Mouse (Mus musculus): ENCODE measurements at regions not wholly inside any gene's neighbourhood (a gene's known extent, or its start where the extent isn't known, plus 50 kb on each side); places are given as distances from the start of the nearest gene placed in this dataset.
A peak's percentile ranks its signal among the peaks of the same experiment; 100 is the strongest.

DNA sequence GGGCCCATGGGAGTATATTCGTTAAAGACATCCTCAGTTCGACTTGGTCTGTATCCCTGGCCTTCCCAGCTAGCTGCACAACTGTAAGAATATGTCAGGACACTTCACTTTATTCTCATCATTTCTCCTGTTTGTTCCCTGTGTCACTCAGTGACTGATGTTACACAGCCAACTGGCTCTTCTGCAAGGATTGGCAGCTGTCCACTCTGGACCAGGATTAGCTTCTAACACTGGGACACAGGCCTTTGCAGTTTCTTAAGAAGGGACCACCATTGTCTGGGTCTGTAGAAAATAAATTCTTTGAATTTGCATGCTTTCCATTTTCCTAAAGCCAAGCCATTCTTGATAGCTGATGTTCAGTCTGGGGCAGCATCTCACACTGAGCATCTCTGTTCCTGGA, 622.1 kb upstream of the Camk1g start:
- H3K9ac ChIP-seq (ENCODE audit: low read length): no peak overlapping the region
- no peaks in the 10 kb centered on the region for H3K9me3 ChIP-seq (ENCODE audit: control insufficient read depth, low read length)
- ATAC-seq (ENCODE audit: insufficient number of reproducible peaks, low FRiP score, low TSS enrichment, low read depth) (no peak), DNase-seq (ENCODE audit: low spot score) (no peak)
- H3K36me3 ChIP-seq (ENCODE audit: control insufficient read depth, insufficient read depth, low read length): no peaks in the 10 kb centered on the region
- no peak overlapping the region for H3K27ac ChIP-seq (replicated peaks; ENCODE audit: low read depth, low read length)
- H3K4me2 ChIP-seq (ENCODE audit: low read depth, severe bottlenecking): no peak overlapping the region
- no peaks in the 10 kb centered on the region for H3K27me3 ChIP-seq (ENCODE audit: control insufficient read depth, insufficient read depth, low read length)
- H3K4me3 ChIP-seq (ENCODE audit: low read depth, low read length): no peak overlapping the region
- no peaks in the 10 kb centered on the region for H3K4me1 ChIP-seq (ENCODE audit: control insufficient read depth, insufficient read depth, low read length)
- WGBS: 91% methylated on average over 2 of the region's 2 CpGs

DNA sequence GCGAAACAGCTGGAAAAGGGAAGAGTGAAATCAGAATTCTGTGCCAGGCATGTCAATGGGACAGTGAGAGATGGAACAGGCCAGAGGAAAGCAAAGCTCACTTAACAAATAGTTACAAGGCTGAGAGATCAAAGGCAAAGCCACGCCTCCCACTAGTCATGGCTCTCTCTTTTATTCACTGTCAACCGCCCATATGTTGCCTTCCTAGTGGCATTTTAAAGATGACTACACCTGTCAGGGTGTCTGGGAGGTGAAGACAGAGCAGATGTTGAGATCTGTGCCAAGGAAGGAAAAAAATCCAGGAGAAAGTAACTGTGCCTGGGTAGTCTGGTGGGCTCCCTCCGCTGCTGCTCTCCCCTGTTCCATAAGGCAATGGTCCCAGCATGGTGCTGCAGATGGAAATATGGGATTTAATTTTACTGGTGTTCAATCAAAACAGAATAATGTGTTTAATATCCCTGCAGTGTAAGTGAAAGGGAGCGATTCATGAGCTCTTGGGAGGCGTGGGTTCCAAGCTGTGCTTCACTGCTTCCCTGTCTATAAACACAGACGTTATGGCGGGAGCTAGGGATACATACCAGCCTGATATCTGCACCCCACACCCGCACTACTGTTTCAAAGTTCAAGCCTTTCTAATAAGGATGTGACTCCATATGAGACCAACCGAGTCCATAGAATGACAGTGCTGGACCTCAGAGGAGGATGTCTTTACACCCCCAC, 620.0 kb upstream of the Camk1g start:
- ATAC-seq (ENCODE audit: insufficient number of reproducible peaks, low FRiP score, low TSS enrichment, low read depth): no peak
- 50% methylated on average over 10 of the region's 10 CpGs for WGBS
- no peaks in the 10 kb centered on the region for H3K9me3 ChIP-seq (ENCODE audit: control insufficient read depth, low read length)
- no peaks in the 10 kb centered on the region for H3K4me1 ChIP-seq (ENCODE audit: control insufficient read depth, insufficient read depth, low read length)
- H3K9ac ChIP-seq (ENCODE audit: low read length): no peak overlapping the region
- no peak overlapping the region for H3K4me3 ChIP-seq (ENCODE audit: low read depth, low read length)
- H3K27me3 ChIP-seq (ENCODE audit: control insufficient read depth, insufficient read depth, low read length): no peaks in the 10 kb centered on the region
- H3K4me2 ChIP-seq (ENCODE audit: low read depth, severe bottlenecking): no peak overlapping the region
- no peak overlapping the region for H3K27ac ChIP-seq (replicated peaks; ENCODE audit: low read depth, low read length)
- DNase-seq (ENCODE audit: low spot score): no peak
- no peaks in the 10 kb centered on the region for H3K36me3 ChIP-seq (ENCODE audit: control insufficient read depth, insufficient read depth, low read length)

DNA sequence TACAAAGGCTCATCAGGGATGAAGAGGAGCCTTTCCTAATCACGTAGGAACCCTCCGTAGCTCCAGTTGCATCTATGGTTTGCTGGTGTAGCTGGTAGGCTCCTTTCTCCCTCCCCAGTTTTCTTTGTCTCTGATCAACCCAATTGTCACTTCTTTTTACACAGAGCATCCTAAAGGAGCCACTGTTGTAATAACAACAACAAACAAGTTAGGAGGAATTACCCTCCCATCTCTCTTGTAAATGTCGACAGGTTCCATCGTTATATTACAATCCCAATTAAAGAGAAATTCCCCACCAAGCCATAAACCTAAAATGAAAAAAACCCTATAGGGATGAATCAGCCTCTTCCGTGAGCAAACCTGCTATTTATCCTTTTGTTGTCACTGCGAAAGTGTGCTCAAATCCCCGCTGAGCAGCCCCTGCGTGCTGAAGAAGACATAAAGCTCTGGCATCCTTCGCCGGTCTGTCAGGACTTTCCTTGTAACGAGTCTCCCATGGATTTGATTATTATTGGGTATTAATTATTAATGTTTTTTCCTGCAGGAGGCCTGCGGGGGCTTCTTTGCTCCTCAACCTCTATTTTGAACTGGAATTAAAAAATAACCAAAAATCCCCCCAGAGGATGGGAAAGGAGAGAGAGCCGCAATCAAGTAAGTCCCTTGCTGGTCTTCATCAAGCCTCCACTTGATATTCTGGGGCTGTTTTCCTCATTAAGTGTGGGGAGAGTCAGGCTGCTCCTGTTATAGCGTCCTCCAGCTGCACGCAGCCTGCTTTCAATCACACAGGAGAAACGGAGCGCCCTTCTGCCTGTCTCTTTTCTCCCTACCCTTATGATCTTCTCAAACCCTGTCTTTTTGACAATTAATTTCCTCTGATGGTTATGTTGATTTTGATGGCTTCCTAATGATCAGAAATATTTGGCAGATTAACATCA, 619.1 kb upstream of the Camk1g start:
- DNase-seq (ENCODE audit: low spot score) (no peak), ATAC-seq (ENCODE audit: insufficient number of reproducible peaks, low FRiP score, low TSS enrichment, low read depth) (no peak)
- 13% methylated on average over 17 of the region's 17 CpGs for WGBS
- H3K4me2 ChIP-seq (ENCODE audit: low read depth, severe bottlenecking): no peak overlapping the region
- H3K9ac ChIP-seq (ENCODE audit: low read length): no peak overlapping the region
- H3K36me3 ChIP-seq (ENCODE audit: control insufficient read depth, insufficient read depth, low read length): no peaks in the 10 kb centered on the region
- H3K4me1 ChIP-seq (ENCODE audit: control insufficient read depth, insufficient read depth, low read length): no peaks in the 10 kb centered on the region
- no peaks in the 10 kb centered on the region for H3K27me3 ChIP-seq (ENCODE audit: control insufficient read depth, insufficient read depth, low read length)
- no peak overlapping the region for H3K27ac ChIP-seq (replicated peaks; ENCODE audit: low read depth, low read length)
- H3K4me3 ChIP-seq (ENCODE audit: low read depth, low read length): no peak overlapping the region
- no peaks in the 10 kb centered on the region for H3K9me3 ChIP-seq (ENCODE audit: control insufficient read depth, low read length)

- Histone ChIP-seq H3K4me1 (ENCODE audit: control insufficient read depth, insufficient read depth, low read length) (no peaks in the 10 kb centered on the region), H3K4me2 (ENCODE audit: low read depth, severe bottlenecking) (no peak overlapping the region), H3K4me3 (ENCODE audit: low read depth, low read length) (no peak overlapping the region), H3K9ac (ENCODE audit: low read length) (no peak overlapping the region), H3K27ac (replicated peaks; ENCODE audit: low read depth, low read length) (no peak overlapping the region), H3K36me3 (ENCODE audit: control insufficient read depth, insufficient read depth, low read length) (no peaks in the 10 kb centered on the region), H3K27me3 (ENCODE audit: control insufficient read depth, insufficient read depth, low read length) (no peaks in the 10 kb centered on the region), H3K9me3 (ENCODE audit: control insufficient read depth, low read length) (no peaks in the 10 kb centered on the region)
- ATAC-seq (ENCODE audit: insufficient number of reproducible peaks, low FRiP score, low TSS enrichment, low read depth) (no peak), DNase-seq (ENCODE audit: low spot score) (no peak)
- whole genome bisulfite sequencing: 84% methylated on average over 4 of the region's 4 CpGs
Measured at GRCm38 (mm10) chr1:193980571-193980970, 610.5 kb upstream of the Camk1g start.

DNA sequence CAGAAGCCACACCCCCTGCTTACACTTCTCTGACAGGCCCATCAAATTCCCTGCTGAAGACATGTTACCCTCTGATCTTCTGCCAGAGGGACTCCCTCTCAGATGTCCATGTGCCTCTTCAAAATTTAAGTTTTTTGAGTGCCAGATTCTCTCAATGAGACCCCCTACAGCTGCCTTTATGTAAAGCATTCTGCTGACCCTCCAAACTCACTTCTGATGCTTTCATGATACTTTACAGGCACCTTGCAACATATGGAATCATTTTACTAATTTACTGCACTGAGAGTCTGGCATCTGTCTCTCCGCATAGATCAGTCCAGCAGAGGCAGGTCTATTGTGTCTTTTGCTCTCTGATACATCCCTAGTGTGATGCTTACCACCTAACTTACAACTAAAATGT, 601.4 kb upstream of the Camk1g start:
- Histone ChIP-seq H3K9me3 (ENCODE audit: control insufficient read depth, low read length) (no peaks in the 10 kb centered on the region), H3K27ac (replicated peaks; ENCODE audit: low read depth, low read length) (no peak overlapping the region), H3K36me3 (ENCODE audit: control insufficient read depth, insufficient read depth, low read length) (no peaks in the 10 kb centered on the region), H3K4me2 (ENCODE audit: low read depth, severe bottlenecking) (no peak overlapping the region), H3K4me1 (ENCODE audit: control insufficient read depth, insufficient read depth, low read length) (peaks cover 4% of the 10 kb centered on the region; the same call in 1 of the 2 replicates), H3K27me3 (ENCODE audit: control insufficient read depth, insufficient read depth, low read length) (no peaks in the 10 kb centered on the region), H3K4me3 (ENCODE audit: low read depth, low read length) (no peak overlapping the region), H3K9ac (ENCODE audit: low read length) (no peak overlapping the region)
- DNase-seq (ENCODE audit: low spot score) (no peak), ATAC-seq (ENCODE audit: insufficient number of reproducible peaks, low FRiP score, low TSS enrichment, low read depth) (peak; percentile 31; the same call in 1 of the 2 replicates)
- WGBS: 5% methylated on average over 1 of the region's 1 CpGs

DNA sequence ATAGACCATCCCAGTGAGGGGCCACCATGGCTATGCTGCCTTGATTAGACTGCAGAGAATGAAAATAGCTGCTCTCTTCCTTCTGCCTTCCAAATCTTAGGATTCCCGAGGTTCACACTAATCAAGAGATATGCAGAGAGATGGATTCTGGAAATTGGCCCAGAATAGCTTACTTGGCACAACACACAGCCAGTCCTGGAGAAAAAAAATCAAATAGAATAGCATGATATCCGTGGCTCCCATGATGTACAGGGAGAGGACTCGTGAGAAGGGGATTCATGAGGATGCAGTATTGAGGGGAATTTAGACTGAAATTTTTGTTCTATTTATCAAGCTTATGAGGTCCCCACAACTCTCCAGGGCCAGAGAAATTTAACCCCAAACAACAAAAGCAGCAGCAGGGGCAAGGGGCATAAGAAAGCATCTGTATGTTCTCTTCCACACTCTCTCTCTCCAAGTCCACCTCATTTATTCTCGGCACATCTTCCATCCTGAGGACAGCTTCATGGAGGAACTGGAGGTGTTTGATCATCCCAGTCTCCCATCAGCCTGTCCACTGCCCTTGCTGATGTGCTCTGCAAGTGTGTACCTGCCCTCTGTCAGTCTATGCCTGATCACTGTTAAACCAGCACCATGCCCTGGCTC, 599.3 kb upstream of the Camk1g start:
- WGBS: 75% methylated on average over 4 of the region's 4 CpGs
- no peak overlapping the region for H3K4me3 ChIP-seq (ENCODE audit: low read depth, low read length)
- no peaks in the 10 kb centered on the region for H3K27me3 ChIP-seq (ENCODE audit: control insufficient read depth, insufficient read depth, low read length)
- no peak overlapping the region for H3K4me2 ChIP-seq (ENCODE audit: low read depth, severe bottlenecking)
- no peaks in the 10 kb centered on the region for H3K36me3 ChIP-seq (ENCODE audit: control insufficient read depth, insufficient read depth, low read length)
- DNase-seq (ENCODE audit: low spot score): no peak
- no peak for ATAC-seq (ENCODE audit: insufficient number of reproducible peaks, low FRiP score, low TSS enrichment, low read depth)
- no peaks in the 10 kb centered on the region for H3K9me3 ChIP-seq (ENCODE audit: control insufficient read depth, low read length)
- no peak overlapping the region for H3K9ac ChIP-seq (ENCODE audit: low read length)
- peaks cover 4% of the 10 kb centered on the region; the same call in 1 of the 2 replicates for H3K4me1 ChIP-seq (ENCODE audit: control insufficient read depth, insufficient read depth, low read length)
- no peak overlapping the region for H3K27ac ChIP-seq (replicated peaks; ENCODE audit: low read depth, low read length)

GRCm38 (mm10) chr1:193967957-193968926, 598.1 kb upstream of the Camk1g start:
- Histone ChIP-seq H3K36me3 (ENCODE audit: control insufficient read depth, insufficient read depth, low read length) (no peaks in the 10 kb centered on the region), H3K4me1 (ENCODE audit: control insufficient read depth, insufficient read depth, low read length) (peaks cover 4% of the 10 kb centered on the region; the same call in 1 of the 2 replicates), H3K9me3 (ENCODE audit: control insufficient read depth, low read length) (no peaks in the 10 kb centered on the region), H3K4me3 (ENCODE audit: low read depth, low read length) (no peak overlapping the region), H3K27ac (replicated peaks; ENCODE audit: low read depth, low read length) (no peak overlapping the region), H3K27me3 (ENCODE audit: control insufficient read depth, insufficient read depth, low read length) (no peaks in the 10 kb centered on the region), H3K9ac (ENCODE audit: low read length) (no peak overlapping the region), H3K4me2 (ENCODE audit: low read depth, severe bottlenecking) (no peak overlapping the region)
- no peak for DNase-seq (ENCODE audit: low spot score)
- 64% methylated on average over 4 of the region's 4 CpGs for WGBS
- no peak for ATAC-seq (ENCODE audit: insufficient number of reproducible peaks, low FRiP score, low TSS enrichment, low read depth)
